Mouse (Mus musculus) lung, adult 2 months (tissue): ENCODE results near the gene Ebf3.

ENCODE experiments used
- CTCF ChIP-seq: fragments of 200-500 bp; IDR thresholded peaks from 2 replicates; pipeline ENCODE4 v1.5.1; 2011; ENCODE audit warnings: mild to moderate bottlenecking, low read length, control low read depth; ENCODE audit not compliant: insufficient read depth
- POLR2A ChIP-seq: fragments of 200-500 bp; IDR thresholded peaks from 2 replicates; pipeline ENCODE4 v1.6.1; 2011; ENCODE audit warnings: low read depth, mild to moderate bottlenecking, control low read depth, low read length, borderline replicate concordance; ENCODE audit errors: extremely low read depth

DNA sequence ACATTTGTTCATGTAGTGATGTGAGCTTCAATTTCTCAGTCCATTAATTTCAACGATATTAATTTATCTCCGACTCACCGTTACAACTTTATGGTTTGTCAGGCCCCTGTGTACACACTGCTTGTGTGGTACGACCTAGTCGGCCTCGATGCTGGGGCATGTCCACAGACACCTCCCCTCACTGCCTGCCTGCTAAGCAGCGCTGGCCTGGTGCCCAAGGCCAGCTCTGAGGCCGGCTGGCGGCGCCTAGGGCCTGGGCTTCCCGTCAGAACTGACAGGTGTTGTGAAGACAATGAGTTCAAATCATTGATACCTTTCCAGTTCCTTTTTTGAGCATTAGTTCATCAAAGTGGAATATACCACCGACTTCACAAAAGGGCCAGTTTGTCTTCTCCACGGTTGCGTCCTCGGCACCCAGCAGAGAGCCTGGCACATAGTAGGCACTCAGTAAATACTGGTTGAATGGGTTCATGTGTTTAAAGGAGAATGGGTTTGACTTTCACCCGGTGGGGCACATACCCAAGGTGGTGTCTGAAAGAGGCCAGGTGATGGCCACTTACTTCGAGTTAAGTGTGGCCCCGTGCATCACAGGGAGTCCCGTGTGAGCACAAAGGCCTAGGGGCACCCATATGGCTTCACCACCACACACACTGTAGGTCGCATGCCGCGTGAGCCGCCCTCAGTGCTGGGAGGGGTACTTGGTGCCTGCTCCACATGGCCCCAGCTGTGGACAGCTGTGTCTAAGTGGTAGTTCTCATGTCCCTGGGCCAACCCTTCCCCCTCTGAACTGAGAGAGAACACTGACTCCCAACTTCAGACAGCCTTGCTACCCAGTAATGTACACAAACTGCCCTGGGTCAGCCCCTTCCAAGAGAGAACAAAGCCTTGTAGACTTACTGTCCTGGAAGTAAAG, 116.9 kb downstream of the Ebf3 start:
- no peak for TF ChIP-seq CTCF
- no peak for TF ChIP-seq POLR2A
